Mouse (Mus musculus) c-Kit-negative CD71-positive TER-119-positive erythroid progenitor cells, embryonic 14.5 days (primary cell): ENCODE measurements around the gene Coq7.

Source experiments
- DNase-seq: peaks from one replicate; pipeline ENCODE4 v3.0.0-alpha.2; 2013; ENCODE audit warnings: low read depth, low spot score

Coq7 gene

DNA sequence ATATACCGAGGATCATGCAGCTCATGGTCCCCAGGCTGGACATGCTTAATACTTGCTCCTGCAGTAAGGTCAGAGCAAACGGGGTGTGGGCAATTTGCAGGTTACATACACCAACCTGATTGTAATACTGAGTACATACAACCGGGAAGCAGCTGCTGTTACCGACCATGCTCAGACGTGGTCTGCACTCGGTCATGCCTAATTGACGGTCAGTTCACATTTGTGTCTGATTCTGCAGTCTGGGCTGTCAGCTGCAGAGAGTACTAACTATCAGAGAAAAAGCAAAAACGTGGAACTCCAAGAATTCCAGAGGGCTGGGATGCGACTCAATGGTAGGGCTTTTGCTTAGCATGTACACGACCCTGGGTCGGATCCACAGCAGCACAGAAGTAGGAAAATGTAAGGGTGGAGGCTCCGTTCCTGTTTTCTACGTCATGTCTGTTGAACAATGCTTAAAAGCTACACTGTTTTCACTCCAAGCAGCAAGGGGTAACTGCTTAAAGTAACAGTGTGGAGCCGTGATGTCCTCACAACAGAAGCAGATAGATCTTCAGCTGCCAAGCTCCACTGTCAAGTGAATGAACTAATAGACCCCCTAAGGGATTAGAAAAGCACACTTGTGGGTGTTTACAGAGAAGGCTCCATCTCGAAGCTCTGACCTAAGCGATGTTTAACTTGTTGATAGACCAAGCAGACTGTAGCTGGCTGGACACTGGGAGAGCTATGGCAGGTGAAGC is 71.6 kb downstream of the Coq7 start:
- DNase-seq: no peak
